Mouse (Mus musculus) forebrain, embryonic 13.5 days (tissue): ENCODE data around the gene Pip5kl1. TPM values are rescaled to one million over a fixed set of nuclear protein-coding genes. Genes with fewer than 3 reads are reported as not detected.
A peak's percentile ranks its signal among the peaks of the same experiment; 100 is the strongest.

ENCODE experiments used
- ATAC-seq: fragments of 200-750 bp; cut with Nextera tagmentation; 2 replicates; pipeline ENCODE4 v1.8.0; 2017
- H3K27ac ChIP-seq: fragments of 300-500 bp; sonication (generic); 2 replicates; pipeline ENCODE4 v1.5.1; 2015; ENCODE audit warnings: inconsistent platforms, mild to moderate bottlenecking, moderate library complexity
- H3K27me3 ChIP-seq: fragments of 300-500 bp; sonication (generic); 2 replicates; pipeline ENCODE4 v1.6.1; 2015; ENCODE audit warnings: mild to moderate bottlenecking, inconsistent platforms
- H3K36me3 ChIP-seq: fragments of 300-500 bp; sonication (generic); 2 replicates; pipeline ENCODE4 v1.6.1; 2015; ENCODE audit warnings: mild to moderate bottlenecking, inconsistent platforms; ENCODE audit not compliant: poor library complexity, severe bottlenecking
- H3K4me1 ChIP-seq: fragments of 300-500 bp; sonication (generic); 2 replicates; pipeline ENCODE4 v1.6.1; 2015; ENCODE audit warnings: inconsistent platforms
- H3K4me2 ChIP-seq: fragments of 300-500 bp; sonication (generic); 2 replicates; pipeline ENCODE4 v1.6.1; 2015; ENCODE audit warnings: inconsistent platforms, mild to moderate bottlenecking, moderate library complexity
- H3K4me3 ChIP-seq: fragments of 300-500 bp; sonication (generic); 2 replicates; pipeline ENCODE4 v1.5.1; 2015; ENCODE audit warnings: mild to moderate bottlenecking, inconsistent platforms
- H3K9ac ChIP-seq: fragments of 300-500 bp; sonication (generic); 2 replicates; pipeline ENCODE4 v1.6.1; 2015; ENCODE audit warnings: mild to moderate bottlenecking, inconsistent platforms
- H3K9me3 ChIP-seq: fragments of 300-500 bp; sonication (generic); replicated peaks from 2 replicates; pipeline ENCODE4 v1.6.1; 2016; ENCODE audit warnings: inconsistent platforms
- WGBS: fragments of 180-500 bp; shearing (Covaris S2); methylation state at CpG from one replicate; pipeline ENCODE4 v1.1.7; 2015; 5-methylcytosine and 5-hydroxymethylcytosine counted together
- polyA plus RNA-seq: library from polyadenylated mRNA; unstranded; fragments of >200 nt; fragmentation: Nextera tagmentation; extraction: Ambion mirVana; gene quantifications from 2 replicates; pipeline ENCODE4 v1.2.1, GENCODE M21; 2015

The Pip5kl1 gene
- polyA plus RNA-seq, result 1.7 and 3.4 TPM in 2 replicates

DNA sequence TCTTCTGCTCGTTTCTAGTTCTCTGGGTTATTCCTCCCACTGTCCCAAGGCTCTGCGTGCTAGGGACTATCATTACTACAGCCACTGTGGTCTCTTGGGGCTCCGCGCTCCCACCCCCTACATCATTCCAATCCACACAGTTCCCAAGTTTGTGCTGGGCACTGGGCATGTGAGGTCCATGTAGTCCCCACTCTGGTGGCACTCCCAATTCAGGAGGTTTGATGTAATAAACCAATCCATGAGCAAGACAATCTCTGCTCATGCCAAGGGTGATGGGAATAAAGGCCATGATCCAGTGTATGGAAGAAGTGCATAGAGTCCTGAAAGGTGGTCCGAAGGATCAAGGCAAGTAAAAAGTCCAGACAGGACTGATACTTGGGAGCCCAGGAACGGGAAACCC is at the start of gene Pip5kl1:
Pip5kl1 (plus strand) TSS at position 301 of the 400 bp plus-strand sequence.
- no peak for ATAC-seq
- no peak within 1 kb of the TSS for H3K27ac ChIP-seq
- peaks cover 22% of the 10 kb centered on the region for H3K27me3 ChIP-seq
- peaks cover 23% of the 10 kb centered on the region for H3K4me1 ChIP-seq
- H3K9ac ChIP-seq, result peak within 1 kb of the TSS; percentile 73
- peak within 1 kb of the TSS; percentile 99 for H3K4me2 ChIP-seq
- H3K36me3 ChIP-seq, result peaks cover 8% of the 10 kb centered on the region
- H3K9me3 ChIP-seq, result no peaks in the 10 kb centered on the region
- peak within 1 kb of the TSS; percentile 57 for H3K4me3 ChIP-seq
- 78% methylated on average over 6 of the region's 6 CpGs for WGBS

DNA sequence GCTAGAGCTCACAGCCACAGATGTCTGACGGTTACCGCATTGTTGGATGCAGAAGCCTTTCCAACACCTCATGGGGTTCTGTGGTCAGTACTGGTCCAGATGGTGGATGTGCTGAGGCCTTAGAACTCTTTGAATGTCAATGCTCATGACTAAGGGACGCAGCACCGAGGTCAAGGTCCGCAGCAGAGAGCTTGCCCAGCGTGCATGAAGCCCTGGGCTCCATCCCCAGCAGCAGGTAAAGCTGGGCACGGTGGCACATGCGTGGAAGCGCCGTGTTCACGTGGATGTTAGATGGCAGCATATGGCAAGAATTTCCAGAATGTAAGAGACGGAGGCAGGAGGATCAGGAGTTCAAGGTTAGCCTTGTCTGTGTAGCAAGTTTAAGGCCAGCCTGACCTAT is 48.8 kb upstream of the Pip5kl1 start:
- Histone ChIP-seq H3K27me3 (no peaks in the 10 kb centered on the region), H3K36me3 (no peaks in the 10 kb centered on the region), H3K9ac (no peak overlapping the region), H3K27ac (peak overlapping the region; percentile 16; the same call in 1 of the 2 replicates), H3K4me1 (no peaks in the 10 kb centered on the region), H3K4me3 (no peak overlapping the region), H3K4me2 (no peak overlapping the region), H3K9me3 (no peaks in the 10 kb centered on the region)
- ATAC-seq, result no peak
- 88% methylated on average over 12 of the region's 12 CpGs for WGBS

DNA sequence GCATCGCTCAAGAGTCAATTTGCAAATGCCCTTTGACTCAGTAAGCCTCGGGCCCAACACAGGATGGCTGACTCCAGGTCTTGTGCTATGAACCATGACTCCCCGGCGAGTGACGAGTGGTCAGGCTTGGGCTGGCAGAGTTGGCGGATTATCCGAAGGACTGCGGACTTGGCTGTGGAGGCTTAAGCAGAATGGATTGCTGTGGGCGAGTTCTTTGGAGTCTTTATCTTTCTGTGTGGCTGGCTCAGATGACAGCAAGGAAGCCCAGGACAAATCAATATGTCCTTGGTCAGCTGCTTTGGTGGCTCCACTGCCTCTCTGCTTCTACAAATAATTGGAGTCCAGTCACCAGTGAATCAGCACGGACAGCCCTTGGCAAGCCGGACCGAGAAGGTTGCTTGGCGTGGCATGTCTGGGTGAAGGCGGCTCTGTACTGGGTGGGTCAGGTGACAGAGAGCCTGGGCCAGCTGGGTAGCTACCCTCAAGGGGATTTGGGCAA is 47.1 kb upstream of the Pip5kl1 start:
- Histone ChIP-seq H3K4me3 (no peak overlapping the region), H3K9me3 (no peaks in the 10 kb centered on the region), H3K4me1 (no peaks in the 10 kb centered on the region), H3K36me3 (no peaks in the 10 kb centered on the region), H3K4me2 (no peak overlapping the region), H3K27ac (no peak overlapping the region), H3K9ac (no peak overlapping the region), H3K27me3 (no peaks in the 10 kb centered on the region)
- 69% methylated on average over 14 of the region's 14 CpGs for WGBS
- ATAC-seq, result no peak

DNA sequence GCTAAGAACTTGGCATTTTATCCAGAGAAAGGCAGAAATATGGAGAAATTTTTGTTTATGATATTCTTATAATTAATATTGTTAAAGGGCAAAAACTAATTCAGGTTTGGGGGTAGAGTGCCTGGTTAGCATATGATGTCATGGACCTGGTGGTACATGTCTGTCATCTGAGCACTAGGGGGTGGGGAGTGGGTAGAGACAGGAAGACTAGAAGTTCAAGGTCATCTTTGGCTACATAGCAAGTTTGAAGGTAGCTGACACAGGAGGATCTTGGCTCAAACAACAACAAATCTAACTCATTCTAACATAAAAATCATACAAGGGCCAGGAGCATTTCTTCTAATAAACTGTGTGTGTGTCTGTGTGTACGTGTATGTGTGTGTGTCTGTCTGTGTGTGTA is 46.3 kb upstream of the Pip5kl1 start:
- H3K9me3 ChIP-seq, result no peaks in the 10 kb centered on the region
- no peaks in the 10 kb centered on the region for H3K27me3 ChIP-seq
- no peak overlapping the region for H3K9ac ChIP-seq
- 94% methylated on average over 1 of the region's 1 CpGs for WGBS
- no peaks in the 10 kb centered on the region for H3K36me3 ChIP-seq
- no peak overlapping the region for H3K27ac ChIP-seq
- H3K4me2 ChIP-seq, result no peak overlapping the region
- H3K4me1 ChIP-seq, result no peaks in the 10 kb centered on the region
- no peak for ATAC-seq
- no peak overlapping the region for H3K4me3 ChIP-seq

DNA sequence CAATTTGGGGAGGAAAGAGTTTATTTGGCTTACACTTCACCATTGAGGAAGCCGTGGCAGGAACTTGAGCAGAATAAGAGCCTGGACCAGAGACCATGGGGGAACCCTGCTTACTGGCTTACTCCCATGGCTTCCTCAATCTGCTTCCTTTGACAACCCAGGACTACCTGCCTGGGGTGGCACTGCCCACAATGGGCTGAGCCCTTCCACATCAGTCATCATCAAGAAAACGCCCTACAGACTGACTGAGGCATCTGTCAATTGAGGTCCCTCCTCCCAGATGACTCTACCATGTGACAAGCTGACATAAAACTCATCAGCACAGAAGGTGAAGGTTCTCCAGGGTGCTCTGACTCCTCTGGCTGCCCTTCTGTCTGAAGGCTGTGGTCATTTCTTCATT is 44.1 kb upstream of the Pip5kl1 start:
- Histone ChIP-seq H3K9me3 (no peaks in the 10 kb centered on the region), H3K4me2 (no peak overlapping the region), H3K4me3 (no peak overlapping the region), H3K36me3 (no peaks in the 10 kb centered on the region), H3K4me1 (peaks cover 12% of the 10 kb centered on the region), H3K9ac (no peak overlapping the region), H3K27ac (no peak overlapping the region), H3K27me3 (no peaks in the 10 kb centered on the region)
- 83% methylated on average over 2 of the region's 2 CpGs for WGBS
- no peak for ATAC-seq

DNA sequence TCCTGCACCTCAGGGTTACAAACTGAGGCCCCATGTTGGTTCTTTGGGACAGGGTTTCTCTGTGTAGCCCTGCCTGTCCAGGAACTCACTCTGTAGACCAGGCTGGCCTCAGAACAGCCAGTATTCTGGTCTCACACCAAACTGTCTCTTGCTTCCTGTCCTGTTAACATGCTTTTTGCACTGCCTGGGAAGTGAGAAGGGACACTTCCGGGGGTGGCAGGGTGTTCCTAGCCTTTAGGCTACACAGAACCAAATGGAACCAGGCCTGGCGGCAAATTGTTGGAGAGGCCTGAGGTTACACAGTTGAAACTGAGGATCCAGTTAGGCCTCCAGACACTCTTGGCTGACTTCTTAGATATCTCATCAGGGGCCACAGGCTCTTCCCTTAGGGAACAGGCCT is 41.4 kb upstream of the Pip5kl1 start:
- no peaks in the 10 kb centered on the region for H3K36me3 ChIP-seq
- H3K27ac ChIP-seq, result no peak overlapping the region
- no peak overlapping the region for H3K9ac ChIP-seq
- no peaks in the 10 kb centered on the region for H3K9me3 ChIP-seq
- no peak overlapping the region for H3K4me3 ChIP-seq
- WGBS, result 94% methylated on average over 2 of the region's 2 CpGs
- H3K4me1 ChIP-seq, result peaks cover 37% of the 10 kb centered on the region
- H3K27me3 ChIP-seq, result no peaks in the 10 kb centered on the region
- no peak overlapping the region for H3K4me2 ChIP-seq
- ATAC-seq, result no peak

DNA sequence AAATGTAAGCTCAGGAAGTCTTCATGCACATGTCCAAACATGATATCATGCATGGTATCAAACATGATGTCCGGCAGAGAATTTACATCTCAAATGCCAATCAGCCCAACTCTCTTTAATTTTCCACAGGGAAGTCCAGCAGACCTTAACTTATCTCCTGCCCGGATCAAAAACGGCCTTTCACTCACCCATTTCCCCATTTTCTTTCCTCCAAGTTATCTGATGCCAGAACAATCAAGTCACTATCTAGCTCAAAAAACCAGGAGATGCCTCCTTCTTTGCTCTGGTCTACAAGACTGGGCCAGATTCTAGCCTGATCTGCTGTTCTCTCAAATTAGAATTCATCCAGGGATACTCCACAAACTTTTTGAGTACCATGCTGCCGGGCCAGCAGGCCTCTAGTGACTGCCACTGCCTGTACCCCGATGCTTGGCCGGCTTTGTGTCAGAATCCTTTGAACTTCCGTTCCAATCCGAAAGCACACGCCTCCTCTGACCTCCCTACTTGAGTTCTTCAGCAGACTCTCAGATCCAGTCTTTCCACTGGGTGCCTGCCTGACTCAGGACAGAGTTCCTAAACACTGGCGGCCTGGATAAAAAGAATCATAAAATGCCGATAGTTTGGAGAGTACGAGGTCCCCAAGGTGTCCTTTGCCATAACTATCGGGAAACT is 40.4 kb upstream of the Pip5kl1 start:
- ATAC-seq, result no peak
- Histone ChIP-seq H3K4me2 (peak overlapping the region; percentile 84), H3K27ac (peak overlapping the region; percentile 77), H3K36me3 (no peaks in the 10 kb centered on the region), H3K27me3 (no peaks in the 10 kb centered on the region), H3K4me3 (peak overlapping the region; percentile 93), H3K4me1 (peaks cover 47% of the 10 kb centered on the region), H3K9me3 (no peaks in the 10 kb centered on the region), H3K9ac (peak overlapping the region; percentile 73)
- WGBS, result 12% methylated on average over 13 of the region's 13 CpGs

DNA sequence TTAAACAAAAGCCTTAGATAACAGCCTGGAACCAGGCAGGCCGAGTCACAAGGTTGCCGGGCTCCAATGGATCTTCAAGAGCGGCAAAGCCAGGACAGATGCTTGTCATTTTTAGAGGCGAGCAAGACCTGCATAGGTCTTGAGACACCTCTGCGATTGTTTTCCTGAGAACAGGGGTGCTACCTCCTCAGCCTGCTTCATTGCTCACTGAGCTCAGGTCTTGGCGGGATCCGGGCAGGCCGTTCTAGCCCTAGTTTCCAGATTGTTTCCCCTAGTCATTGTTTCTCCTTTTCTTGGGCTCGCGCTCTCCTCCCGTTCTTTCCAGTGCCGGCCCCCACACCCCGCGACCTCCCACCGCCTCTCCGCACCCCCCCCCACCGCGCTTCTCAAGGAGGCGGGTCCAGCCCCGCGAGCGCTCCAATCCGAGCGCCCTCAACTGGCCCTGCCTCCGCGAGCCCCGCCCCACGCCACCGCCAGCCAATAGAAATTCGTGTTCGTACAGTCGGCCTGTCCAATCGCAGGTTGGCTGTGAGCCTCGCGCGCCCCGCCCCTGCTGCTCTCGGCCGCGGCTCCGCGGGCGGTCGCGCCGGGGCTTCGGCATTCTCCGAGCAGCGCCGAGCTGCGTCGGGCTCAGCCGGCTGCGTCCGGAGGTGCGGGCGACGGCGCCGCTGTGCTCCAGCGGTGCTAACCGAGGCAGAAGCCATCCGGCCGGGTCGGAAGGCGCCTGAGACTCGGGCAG is 39.7 kb upstream of the Pip5kl1 start, which contains the start of gene Fam102a:
Fam102a (plus strand) TSS at position 600 of the 739 bp plus-strand sequence.
- H3K4me1 ChIP-seq, result peaks cover 54% of the 10 kb centered on the region
- peak within 1 kb of the TSS; percentile 92 for H3K9ac ChIP-seq

DNA sequence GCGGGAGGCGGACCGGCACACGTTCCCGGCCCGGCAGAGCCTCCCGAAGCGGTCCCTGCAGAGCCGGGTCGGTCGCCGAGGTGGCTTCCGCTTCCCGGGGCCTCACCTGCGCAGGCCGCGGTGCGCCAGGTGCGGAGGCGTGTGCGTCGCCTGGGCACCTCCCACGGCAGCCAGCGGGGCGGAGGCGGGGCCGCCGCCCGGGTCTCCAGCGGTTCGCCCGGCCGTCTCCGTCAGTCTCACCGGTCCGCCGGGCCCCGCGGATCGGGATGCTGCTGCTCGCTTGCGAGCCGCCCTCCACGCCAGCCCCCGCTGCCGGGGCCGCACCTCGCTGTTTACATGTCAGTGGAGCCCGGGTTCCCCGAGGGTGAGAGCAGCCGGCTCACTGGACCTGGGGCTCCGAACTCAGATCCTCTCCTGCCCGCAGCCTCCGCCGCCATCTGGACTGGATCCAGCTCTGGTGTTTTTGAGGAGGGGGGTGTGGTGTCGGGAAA is 39.1 kb upstream of the Pip5kl1 start:
- no peaks in the 10 kb centered on the region for H3K9me3 ChIP-seq
- H3K9ac ChIP-seq, result peak overlapping the region; percentile 92
- H3K4me2 ChIP-seq, result peak overlapping the region; percentile 84
- H3K4me3 ChIP-seq, result peak overlapping the region; percentile 93
- H3K27me3 ChIP-seq, result no peaks in the 10 kb centered on the region
- H3K27ac ChIP-seq, result peak overlapping the region; percentile 88
- peaks cover 57% of the 10 kb centered on the region for H3K4me1 ChIP-seq
- H3K36me3 ChIP-seq, result no peaks in the 10 kb centered on the region
- WGBS, result 0% methylated on average over 41 of the region's 56 CpGs
- ATAC-seq, result no peak

More for the DNA sequence above, 39.7 kb upstream of the Pip5kl1 start, which contains the start of gene Fam102a:
- Histone ChIP-seq H3K9me3 (no peaks in the 10 kb centered on the region), H3K4me3 (peak within 1 kb of the TSS; percentile 93), H3K27ac (peak within 1 kb of the TSS; percentile 88), H3K27me3 (no peaks in the 10 kb centered on the region), H3K36me3 (no peaks in the 10 kb centered on the region), H3K4me2 (peak within 1 kb of the TSS; percentile 84)
- ATAC-seq, result peak; percentile 98
- WGBS, result under 1% methylated on average over 66 of the region's 67 CpGs

DNA sequence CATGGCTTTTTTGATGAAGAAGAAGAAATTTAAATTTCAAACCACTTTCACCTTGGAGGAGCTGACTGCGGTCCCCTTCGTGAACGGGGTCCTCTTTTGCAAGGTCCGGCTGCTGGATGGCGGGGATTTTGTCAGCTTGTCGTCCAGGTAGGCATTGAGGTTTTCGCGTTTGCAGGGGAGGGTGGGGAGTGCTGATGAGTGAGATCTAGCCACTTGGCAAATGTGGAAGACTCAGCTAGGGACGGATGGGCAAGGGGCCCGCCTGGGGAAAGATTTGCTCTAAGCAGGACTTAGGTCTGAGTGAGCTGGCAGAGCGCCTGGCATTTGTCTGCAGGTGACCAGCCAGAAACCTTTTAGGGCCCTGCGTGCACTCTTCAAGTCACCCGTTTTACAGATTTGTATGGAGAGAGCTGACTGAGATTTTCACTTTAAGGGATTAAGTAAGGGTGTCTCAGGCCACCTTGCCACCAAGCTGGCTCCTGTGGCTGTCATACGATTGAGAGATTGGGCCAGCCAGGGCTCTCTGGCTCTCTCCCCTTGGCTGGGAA is 38.4 kb upstream of the Pip5kl1 start:
- Histone ChIP-seq H3K4me3 (peak overlapping the region; percentile 93), H3K9ac (peak overlapping the region; percentile 92), H3K36me3 (no peaks in the 10 kb centered on the region), H3K9me3 (no peaks in the 10 kb centered on the region), H3K4me1 (peaks cover 57% of the 10 kb centered on the region), H3K27me3 (no peaks in the 10 kb centered on the region), H3K27ac (peak overlapping the region; percentile 35; the same call in 1 of the 2 replicates), H3K4me2 (peak overlapping the region; percentile 84)
- WGBS, result under 1% methylated on average over 14 of the region's 14 CpGs
- no peak for ATAC-seq

DNA sequence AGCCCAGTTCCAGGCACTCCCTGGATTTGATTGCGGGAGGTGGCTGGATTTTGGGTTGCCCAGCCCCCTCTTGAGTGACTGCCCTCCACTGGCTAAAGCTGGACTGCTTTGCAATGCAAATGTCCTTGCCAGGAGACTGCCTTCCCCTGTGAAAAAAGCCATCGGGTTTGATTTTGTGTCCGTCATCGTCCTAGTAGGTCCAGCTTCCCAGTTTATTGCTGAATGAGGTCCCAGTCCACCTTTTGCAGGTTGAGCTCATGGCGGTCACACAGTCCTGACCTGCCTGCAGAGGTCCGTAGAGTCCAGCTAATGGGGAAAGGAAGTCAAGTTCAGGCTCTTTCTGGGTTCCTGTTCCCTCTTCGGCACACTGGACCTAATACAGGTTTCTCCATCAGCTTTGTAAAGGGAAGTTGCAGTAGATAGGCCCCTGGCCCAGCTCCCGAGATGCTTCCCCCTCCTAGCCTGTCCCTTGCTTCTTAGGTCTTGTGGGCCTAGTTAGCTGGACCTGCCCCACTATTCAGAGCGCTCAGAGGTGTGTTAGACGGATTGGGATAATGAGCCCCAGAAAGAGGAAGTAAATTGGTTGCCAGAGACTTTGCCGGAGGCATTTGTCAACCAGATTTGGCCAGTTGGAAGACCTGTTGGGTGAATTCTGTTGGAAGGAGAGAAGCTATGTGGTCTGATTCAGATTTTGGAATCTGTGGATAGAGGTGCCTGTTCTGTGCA is 37.8 kb upstream of the Pip5kl1 start:
- H3K4me2 ChIP-seq, result peak overlapping the region; percentile 84
- peak overlapping the region; percentile 92 for H3K9ac ChIP-seq
- peak overlapping the region; percentile 93 for H3K4me3 ChIP-seq
- H3K9me3 ChIP-seq, result no peaks in the 10 kb centered on the region
- H3K4me1 ChIP-seq, result peaks cover 57% of the 10 kb centered on the region
- H3K36me3 ChIP-seq, result no peaks in the 10 kb centered on the region
- H3K27me3 ChIP-seq, result no peaks in the 10 kb centered on the region
- WGBS, result 4% methylated on average over 11 of the region's 11 CpGs
- H3K27ac ChIP-seq, result no peak overlapping the region; the same call in 1 of the 2 replicates
- ATAC-seq, result no peak
